Mouse (Mus musculus): ENCODE results near the gene Stx7.
A peak's percentile ranks its signal among the peaks of the same experiment; 100 is the strongest.
"Not testable (repeated sequence)": the region's sequence is repeated elsewhere in the genome, so short reads cannot be mapped to it uniquely, and the experiment has no call there.

The Stx7 gene

DNA sequence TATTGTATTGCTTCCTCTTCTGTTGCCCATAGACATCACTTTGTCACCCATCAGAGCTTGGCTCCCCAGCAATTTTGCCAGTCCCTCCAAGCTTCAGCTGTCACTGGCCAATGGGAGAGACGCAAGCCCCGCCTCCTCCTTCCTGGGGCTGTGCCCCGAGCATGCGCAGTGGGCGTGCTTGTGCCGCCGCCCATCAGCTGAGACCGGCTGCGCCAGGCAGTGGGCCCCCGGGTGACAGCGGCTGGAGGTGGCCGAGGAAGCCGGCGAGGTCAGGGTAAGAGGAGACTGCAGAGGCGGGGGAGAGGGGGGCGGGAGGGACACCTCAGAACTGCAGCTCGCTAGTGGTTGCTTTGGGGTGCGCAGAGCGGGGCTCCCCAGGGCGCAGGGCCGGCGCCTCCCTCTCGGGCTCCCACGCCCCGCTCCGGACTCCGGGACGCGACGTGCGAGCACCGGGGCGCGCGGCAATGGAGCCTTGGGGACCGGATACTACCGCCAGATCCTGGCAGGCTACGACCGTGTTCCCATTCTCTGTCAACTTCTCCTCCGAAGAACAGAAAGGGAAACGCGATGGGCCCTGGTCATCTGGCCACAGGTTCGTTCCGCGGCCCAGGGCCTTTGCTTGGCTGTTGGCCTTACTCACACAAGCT lies at the start of gene Stx7:
Gene Stx7, plus strand, starts transcription at position 168 of the 647 bp plus-strand sequence.
- DNase-seq, result peak; percentile 93

DNA sequence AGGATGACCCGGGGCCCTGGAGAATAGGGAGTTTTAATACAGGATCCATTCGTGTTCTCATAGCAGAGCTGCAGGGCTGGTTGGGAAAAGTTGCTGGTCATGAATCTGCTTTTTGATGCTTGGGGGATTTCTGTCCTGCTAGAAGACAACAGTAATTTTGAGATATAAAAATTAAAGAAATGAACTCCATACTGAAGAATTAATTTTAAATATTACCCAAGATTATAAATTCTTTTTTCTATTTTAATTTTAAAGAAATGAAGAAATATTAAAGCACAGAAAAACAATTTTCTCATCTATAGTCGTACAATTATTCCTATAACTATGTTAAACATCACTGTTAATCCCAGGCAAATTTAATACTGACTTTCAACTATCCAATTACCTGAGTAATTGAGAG lies 47.3 kb upstream of the Stx7 start, which contains the start of gene Taar8c:
Gene Taar8c, minus strand, starts transcription at position 101 of the 400 bp plus-strand sequence.
- not testable (repeated sequence) for DNase-seq

DNA sequence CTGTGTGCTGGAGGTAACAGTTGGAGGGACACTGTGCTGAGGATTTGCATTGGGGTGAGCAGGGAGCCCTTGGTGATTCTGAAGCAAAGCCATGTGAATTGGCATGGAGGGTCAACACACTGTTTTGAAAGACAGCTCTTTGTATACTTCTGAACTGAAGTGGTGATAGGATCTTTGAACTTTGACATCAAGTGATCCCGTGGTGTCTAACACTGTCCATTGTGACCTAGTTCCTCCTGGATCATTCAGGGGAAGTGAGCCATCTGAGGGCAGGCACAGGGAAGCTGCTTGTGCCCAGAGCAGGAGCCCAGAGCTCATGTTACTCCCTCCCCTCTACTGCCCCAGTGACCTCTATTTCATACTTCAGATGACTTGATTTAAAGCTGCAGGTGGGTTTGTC lies 45.8 kb upstream of the Stx7 start:
- not testable (repeated sequence) for DNase-seq

DNA sequence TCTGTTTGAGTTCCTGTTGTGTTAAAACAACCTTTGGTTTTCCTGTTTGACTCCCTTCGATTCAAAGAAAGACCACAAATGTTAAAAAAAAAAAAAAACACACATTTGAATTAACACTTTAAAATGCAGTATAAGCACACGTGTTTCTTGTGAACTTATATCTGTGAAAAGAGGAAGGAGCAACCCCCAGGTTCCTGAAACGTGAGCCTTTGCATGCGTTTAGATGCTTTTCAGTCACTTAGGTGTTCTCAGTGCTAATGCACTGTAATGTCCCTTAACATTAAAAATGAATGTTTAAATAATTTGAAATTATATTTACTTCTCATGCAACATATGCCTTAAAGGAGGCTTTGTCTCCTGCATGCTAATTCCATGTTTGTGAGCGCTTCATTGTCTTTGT lies 41.4 kb upstream of the Stx7 start:
- no peak for DNase-seq

DNA sequence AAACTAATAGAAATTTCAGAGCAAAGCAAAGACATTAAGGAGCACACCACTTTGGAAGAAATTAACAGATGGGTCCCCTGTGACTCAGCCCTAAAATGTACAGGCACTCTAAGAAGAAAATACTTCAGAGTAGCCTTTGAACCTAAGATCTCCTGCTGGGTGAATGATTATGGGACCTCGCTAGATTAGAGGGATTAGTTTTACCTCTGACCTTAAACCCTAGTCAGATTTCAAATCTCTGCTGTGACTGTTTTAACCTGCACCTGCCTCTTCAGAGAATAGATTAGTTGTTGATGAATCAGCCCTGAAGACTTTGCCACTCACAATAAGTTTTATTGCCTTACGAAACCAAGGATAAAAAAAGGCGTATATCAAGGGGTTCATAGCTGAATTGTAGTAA lies 40.9 kb upstream of the Stx7 start:
- no peak for DNase-seq

DNA sequence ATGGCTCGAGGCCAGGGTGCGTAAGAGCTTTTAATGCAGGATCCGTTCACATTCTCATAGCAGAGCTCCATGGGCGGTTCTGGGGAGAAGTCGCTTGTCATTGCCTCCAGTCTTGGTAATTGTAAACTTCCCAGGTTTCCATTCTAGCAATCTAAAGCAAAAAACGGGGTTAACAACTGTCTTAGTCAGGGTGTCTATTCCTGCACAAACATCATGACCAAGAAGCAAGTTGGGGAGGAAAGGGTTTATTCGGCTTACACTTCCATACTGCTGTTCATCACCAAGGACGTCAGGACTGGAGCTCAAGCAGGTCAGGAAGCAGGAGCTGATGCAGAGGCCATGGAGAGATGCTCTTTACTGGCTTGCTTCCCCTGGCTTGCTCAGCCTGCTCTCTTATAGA lies 39.7 kb upstream of the Stx7 start, which contains the start of gene Taar9:
Gene Taar9, minus strand, starts transcription at position 101 of the 400 bp plus-strand sequence.
- not testable (repeated sequence) for DNase-seq

DNA sequence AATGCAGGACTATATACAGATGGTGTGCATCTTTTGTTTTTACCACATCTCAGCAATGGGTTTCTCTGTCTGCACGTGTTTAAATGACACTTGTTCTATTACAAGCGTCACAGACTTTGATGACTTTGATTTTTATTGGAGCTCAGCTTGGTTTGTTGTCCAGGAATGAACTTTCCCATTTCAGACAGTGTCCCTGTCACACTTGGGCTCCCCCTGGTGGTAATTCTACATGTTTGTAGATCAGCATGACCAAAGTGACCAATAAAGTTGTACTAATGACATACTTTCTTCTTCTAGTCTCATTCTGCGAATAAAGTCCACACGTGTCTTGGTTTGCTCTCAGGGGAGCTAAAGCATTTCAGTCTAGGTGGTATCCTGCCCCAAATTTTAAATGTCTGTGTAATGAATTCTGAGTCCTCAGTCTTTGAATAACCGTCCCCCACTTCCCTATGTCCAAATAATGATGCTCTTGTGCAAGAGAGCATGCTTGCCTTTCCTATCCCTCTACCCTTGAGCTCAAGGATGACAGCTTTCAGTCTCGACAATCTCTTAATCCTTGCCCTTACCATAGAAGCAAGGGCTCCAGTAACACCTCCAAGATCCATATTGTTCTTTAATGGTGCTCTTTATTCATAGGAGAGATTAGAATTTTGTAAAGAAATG lies 37.9 kb upstream of the Stx7 start:
- peak; percentile 5 for DNase-seq

DNA sequence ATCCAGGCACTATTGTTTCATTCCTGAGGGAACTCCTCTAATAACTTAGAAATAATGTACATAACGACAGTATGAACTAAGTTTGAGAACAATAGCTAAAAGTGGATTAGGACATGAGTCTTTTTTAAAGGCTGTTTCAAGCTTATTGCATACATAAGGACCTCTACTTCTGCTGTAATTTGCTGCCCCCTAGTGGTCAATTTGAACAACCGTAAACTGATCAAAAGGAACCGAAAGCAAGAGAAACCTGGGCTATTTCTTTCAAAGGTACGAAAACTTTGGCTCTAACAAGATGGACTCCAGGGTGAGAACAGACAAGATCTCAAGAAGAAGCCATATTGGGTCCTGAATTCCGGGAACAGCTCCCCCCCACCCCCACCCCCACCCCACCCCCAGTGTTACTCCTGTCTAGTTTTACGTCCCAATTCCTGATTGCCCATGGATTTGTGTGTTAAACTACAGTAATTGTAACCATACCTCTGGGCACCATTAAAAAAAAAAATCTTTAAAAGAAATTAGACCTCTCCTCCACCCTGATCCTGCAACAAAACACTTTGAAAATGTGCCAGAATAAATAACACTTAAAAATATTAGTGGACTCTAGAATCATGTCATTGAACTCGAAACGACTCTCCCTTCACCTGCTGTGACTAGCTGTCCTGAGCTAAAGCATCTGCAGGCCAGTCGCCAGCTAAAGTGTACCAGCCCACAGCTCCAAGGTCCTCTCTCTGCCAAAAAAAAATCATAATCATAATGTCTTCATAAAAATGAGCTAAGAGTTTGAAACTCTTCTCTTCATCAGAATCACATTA lies 17.4 kb upstream of the Stx7 start:
- DNase-seq, result peak; percentile 26

DNA sequence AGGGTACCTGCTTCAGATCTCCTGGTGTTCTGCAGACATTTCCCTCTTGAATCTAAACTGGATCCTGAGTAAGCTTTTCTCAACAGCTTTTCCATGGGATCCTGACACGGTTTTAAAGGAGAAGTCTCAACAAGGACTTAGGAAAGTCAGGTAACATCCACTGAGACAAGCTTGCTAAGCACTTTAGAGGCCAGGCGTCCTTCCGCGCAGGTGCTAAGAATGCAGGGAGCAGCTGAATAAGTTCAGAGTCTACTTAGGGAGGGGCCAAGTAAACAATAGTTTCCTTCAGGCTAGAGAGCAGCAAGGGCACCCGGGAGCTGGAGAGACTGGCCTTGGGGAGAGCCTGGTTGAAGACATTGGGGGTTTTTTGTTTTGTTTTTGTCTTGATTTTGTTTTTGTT lies 16.8 kb upstream of the Stx7 start:
- no peak for DNase-seq

DNA sequence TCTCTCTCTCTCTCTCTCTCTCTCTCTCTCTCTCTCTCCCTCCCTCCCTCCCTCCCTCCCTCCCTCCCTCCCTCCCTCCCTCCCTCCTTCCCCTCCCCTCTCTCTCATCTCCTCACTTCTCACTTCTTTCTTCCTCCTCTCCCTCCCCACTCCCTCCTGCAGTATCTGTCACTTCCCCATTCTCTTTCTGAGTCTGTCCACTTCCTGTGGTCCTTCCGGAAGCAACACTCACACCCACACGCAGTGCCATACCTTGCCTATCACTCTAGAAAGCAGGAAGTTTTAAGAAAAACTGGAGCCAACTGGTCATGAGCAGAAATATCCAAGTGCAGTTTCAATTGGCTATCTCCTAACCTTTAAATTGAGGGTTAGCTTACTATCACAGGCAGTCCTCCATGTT lies 16.0 kb upstream of the Stx7 start:
- no peak for DNase-seq

DNA sequence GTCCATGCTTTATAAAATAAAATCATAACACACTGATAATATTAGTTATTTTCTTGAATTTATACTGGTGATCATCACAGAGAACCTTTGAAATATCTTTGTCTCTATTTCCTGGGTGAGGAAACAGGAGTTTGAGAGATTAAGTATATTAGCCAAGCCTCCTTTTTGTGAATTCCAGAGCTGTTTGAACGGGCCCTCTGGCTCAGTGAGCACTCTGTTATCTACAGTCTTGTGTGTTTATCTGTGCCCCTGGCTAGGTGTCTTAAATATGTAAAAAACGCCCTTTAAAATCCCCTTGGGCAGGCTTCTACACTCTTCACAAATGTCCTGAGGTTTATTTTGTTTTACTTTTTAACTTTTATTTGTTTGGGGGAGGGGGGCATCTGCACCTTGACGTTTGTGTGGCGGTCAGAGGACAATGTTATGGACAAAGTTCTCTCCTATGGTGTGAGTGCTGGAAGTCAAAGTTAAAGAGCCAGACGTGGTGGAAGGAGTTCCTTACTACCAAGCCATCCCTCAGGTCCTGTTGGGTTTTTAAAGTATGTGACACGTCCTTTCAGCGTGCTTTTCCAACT lies 14.9 kb upstream of the Stx7 start:
- DNase-seq, result no peak

DNA sequence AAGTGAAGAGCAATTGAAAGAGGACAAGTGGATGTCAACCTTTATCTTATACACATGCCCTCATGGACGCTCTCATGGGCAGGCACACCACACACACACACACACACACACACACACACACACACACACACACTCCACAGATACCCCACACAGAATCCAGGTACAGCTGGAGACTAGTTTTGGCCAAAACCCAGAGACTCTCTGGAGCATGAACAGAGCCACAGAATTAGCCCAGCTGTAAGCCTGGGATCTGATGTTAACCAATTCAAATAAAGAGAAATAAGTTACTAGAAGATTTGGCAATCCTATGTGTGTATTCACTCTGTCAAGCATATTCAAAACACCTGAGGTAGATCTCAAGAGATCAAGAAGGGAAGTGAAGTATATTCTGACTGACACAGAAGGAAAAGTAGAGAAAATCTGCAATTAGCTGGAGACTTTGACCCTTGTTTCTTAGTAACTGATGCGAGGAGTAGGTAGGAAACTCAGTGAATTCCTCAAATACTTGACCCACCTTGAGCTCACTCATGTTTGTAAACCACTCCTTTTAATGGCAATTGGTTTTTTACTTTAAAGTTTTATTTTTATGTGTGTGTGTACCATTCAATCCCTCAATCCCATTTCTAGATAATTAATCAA lies 10.4 kb upstream of the Stx7 start:
- no peak for DNase-seq

DNA sequence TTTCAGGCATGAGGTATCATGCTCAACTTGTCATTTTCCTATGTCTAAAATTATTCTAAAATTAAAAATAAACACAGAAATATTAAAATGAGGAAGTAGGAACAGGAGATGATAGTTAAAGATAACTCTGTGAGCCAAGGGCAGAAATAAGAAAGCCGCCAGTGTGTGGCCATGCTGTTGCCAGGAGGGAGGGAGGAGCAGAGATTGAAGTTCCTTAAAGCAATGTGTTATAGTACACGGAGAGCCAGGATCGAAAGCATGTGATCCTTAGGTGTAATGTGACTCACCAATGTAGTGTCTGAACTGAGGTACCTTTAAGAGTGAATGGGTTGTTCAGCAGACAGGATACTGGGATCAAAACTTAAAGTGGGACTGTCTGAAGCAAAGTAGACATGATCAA lies 6.4 kb upstream of the Stx7 start:
- DNase-seq, result no peak

DNA sequence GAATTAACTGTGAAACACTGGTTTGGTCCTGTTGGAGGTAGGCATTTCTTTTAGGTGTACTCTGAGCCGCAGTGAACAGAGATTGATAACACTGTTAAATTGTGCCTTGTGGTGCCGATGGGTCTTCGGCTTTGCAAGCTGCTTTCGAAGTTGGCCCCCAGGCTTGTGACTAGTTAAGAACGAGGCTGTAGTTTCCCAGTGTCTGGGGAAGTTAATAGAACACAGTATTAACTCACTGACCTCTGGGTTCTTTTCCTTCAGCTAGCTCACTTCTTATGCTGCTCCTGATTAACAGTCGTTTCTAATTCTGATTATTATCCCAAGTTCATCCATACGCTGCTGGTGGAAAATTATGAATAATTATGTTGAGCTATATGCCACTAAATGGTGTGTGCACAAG lies 984 bp downstream of the Stx7 start:
- DNase-seq, result no peak

DNA sequence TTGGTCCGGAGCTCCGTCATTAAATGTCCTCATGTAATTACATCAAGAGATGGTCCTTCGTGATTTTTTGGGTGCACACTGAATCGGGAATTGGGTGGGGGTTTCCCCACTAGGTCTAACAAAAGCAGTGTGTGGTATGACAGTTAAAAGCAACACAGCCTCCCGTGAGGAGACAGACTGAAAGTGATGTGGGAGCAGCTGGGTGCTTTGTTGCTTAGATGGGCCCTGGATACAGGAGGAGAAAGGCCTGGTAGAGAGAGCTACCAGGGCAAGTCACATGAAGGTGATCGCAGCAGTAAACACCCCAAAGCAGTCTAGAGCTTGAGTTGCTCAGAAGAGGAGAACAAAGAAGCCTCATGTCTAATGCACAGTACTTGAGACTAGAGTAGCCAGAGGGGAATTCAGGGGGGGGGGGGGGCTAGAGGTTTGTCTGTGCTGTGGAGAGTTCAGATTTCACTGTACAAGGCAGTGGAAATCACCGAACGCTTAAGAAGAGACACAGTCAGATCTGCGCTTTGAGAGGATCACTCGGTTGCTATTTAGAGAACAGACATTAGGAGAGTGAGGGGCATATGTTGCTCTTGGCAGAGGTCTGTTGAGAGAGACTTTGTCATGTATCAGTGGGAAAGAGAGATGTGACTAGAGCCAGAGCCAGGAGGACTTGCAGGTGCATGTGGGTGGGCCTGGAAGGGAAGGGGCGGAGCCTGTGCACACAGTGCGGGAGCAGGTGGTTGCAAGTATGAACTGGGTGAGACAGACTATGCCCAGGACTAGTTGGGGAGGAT lies 9.6 kb downstream of the Stx7 start:
- DNase-seq, result no peak

DNA sequence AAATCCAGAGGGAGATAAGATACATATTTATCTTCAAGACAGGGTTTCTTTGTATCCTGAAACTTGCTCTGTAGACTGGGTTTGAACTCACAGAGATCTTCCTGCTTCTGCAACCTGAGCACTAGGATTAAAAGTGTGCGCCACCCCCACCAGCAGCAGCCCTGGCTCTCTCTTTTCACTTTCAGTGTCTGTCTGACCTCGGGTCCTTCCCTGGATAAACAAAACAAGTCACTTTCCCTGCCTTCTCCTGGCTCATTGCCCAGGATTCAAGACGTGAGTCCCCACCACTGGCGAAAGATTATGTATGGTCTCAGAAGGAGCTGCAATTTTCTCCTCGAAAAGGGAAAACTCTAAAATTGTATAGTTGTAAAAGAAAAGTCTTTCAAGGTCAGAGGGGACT lies 10.5 kb downstream of the Stx7 start:
- DNase-seq, result no peak

DNA sequence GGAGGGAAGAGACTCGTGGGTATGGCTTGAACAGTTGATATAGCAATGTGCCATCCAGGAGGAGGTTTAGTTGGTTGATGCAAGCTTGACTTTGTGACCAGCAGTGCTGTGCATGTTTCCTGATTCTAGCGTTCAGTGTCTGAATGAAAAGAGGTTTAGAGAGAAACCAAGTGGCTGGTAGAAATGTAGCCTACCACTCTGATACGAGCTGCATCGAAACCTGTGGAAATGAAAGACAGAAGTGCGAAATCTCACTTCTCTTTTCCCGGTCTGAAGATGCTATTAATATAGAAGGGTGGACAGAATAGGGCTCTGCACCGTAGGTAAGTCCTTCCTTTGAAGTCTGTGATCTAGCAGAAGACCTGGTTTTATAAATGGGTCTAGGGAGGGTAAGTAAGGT lies 11.2 kb downstream of the Stx7 start:
- no peak for DNase-seq

DNA sequence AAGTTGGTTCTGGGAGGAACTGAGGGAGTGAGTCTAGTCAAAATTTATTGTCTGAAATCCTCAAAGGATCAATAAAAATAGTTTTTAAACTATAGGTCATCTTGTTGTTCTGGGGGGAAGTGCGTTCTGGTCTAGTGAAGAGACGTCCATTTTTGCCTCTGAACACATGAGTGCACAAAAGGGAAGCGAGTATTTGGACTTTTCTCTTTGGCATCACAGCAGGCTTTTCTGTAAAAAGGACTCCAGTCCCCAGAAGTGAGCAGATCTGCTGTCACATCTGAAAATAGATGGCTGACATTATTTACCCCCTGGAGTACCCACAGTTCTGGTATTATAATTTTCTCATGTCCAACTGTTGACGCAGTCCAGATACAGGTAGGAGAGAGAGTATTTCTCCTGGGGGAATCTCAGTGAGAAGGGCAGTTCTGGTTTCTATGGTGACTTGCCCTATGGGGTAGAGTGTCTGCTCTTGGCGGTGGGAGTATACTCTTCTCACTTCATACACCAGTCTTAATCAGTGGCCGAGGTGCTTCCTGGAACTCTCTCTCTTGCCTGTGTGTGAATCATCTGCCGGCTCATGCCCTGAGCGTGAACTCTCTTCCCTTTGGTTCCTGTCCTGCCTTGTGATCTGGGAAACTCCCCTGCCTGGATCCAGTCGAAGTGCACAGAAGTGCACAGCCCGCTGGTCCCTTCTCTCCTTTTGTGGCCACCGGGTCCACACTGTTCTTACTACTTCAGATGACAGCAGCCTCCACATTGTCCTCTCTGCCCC lies 15.2 kb downstream of the Stx7 start:
- DNase-seq, result no peak

DNA sequence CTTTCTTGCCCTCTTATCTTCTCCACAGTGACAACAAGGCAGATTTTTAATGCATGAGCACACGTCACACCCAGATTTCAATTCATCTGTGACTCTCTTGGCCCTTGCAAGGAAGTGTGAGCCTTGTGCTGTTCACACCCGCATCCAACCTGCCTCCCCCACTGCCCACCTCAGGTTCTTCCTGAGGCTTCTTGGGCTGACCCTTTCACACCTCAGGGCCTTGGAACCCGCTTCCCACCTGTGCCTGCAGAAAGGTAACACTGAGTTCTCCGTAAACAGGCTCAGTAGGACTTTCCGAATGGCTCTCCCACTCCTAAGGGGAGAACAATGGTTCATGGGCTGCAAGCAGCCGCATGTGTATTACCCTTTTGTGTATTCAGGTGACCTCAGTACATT lies 15.8 kb downstream of the Stx7 start:
- DNase-seq, result no peak

DNA sequence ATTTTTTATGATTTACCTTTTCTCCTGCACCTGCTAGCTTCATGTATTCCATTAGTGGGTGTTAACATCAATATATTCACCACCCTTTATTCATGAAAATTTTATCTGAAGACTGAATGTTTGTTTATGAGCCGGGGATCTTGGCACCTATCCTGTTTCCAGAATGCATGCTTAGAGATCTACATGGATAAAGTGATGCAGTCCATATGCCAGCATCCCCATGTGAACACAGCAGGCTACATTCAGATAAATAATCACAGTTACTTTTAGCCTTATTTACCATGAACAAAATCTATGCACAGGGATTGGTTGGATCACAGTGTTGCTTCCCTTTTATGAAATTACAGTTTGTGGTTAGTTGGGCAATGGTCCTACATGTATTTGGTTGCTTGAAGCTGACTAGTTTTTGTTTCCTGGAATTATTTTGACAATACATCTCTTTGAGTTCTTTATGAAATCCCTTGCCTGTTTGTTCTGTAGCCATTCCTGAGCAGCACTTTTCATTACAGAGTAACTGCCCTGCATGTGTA lies 16.5 kb downstream of the Stx7 start:
- DNase-seq, result no peak

DNA sequence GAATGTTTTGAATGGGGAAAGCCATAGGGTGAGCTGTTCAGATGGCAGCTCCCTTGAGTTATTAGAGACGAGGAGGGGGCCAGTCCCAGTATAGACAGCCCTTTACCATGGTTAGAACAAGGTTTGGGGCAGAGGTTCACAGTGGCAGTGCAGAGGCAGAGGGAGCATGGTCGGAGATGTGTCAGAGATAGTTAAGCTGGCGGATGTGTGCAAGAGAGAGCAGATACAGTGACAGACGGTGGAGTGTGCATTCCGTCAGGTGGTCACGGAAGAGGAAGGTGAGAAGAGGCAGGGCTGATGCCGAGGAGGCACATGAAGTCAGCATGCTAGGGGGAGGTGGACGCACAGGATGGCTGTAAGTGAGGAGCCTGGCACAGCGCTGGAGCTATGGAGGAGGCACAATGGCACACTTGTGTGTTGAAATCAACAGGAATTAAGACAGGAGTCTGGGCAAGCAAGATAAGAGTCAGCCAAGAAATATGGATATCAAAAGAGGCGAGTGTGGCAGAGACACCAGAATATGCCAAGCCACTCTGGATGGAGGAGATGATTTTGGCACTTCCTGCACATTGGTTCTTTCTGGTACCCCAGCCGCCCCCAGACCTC lies 19.0 kb downstream of the Stx7 start:
- DNase-seq, result no peak

Measured in cerebellum, adult 11 months (tissue).